Mouse (Mus musculus) adrenal gland, adult (tissue): Measurements from ENCODE around the gene Spred2.
A peak's percentile ranks its signal among the peaks of the same experiment; 100 is the strongest.

Experiments used
- DNase-seq, 2 experiments: peaks; one replicate each; pipeline ENCODE4 v3.0.0; 2022 to 2023; ENCODE audit warnings: low spot score in 1 of 2; ENCODE audit not compliant: inconsistent age in 2 of 2

Spred2 gene

DNA sequence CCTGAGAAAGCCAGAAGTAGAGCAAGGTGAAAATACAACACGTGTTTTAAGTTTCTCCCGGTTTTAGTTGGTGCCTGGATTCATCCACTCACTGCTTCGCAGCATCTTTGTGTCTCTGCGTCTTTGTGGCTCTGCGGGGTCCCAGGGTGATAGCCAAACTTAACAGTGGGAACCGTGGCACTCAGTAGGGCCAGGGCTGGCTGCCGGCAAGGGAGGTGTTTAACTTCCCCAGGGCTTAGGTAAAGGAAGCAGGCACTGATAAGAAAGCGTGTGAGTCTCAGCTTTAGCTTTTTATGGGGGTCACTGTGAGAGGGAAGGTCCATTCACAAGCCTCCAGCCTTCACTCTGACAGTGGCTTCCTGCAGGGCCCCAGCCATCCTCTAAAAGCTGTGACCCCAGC lies 28.8 kb downstream of the Spred2 start:
- DNase-seq: no peak

DNA sequence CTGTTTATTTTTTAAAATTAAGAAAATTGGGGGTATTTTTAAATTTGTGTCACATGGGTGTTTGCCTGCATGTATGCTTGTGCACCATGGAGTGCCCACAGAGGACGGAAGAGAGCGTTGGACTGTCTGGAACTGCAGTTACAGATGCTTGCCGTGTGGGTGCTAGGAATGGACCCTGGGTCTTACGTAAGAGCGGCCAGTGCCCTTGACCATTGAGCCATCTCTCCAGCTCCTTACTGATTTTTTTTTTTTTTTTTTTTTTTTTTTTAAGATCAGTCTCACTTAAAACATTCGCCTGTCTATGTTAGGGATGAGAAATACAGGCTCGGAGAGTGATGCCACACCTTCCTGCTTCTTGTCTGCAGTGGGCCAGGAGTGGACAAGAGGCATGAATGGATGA lies 29.7 kb downstream of the Spred2 start:
- peak in 1 of 2 experiments; percentile 68 for DNase-seq

DNA sequence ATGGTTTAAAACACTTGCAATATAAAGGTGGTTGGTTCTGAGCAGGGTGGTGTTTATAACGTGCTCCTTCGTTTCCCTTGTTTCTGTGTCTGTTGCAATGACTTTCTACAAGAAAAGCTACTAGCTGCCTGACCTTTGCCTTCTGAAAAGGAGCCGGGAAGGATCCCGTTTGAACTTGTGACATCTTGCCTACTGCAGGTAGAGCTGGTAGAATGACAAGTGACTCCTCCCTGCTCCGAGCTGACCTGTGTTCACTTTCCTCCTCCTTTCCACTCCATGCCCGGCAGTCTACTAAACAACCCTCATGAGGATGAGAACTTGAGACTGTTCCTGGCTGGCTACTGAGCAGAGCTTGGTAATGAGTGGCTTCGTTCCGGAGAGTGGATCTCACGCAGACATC lies 30.9 kb downstream of the Spred2 start:
- DNase-seq: no peak

DNA sequence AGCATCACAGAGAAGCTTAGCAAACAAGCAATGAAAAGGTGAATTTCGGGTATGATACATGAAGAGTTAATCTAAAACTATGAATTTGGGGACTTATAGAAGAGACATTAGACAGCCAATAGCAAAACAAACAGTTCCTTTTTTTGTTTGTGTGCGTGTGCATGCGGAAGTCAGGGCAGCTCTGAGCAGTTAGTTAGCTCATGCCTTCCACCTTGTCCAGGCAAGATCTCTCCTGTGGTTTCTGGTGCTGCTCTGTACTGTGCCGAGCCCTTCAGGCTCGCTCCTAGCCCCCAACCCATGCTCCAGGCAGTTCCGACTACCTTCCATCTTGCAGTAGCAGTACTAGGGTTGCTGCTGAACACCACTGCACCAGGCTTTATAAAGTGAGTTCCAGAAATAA lies 31.5 kb downstream of the Spred2 start:
- no peak for DNase-seq

DNA sequence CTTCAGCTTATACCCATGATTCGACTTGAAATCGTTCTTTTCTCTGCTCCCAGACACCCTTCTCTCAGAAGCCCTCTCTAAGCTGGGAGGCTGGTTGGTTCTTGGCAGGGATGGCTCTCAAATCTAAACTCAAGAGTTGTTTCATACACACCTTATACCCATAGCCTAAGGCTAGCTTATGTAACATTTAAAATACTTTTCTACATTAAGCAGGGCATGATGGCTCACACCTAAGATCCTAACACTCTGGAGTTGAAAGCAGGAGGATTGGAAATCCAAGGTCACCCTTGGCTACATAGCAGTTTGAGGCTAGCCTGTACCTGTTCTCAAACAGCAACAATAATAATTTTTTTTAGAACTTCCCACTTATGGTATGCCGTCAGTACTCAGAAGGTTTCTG lies 34.8 kb downstream of the Spred2 start:
- DNase-seq: no peak

DNA sequence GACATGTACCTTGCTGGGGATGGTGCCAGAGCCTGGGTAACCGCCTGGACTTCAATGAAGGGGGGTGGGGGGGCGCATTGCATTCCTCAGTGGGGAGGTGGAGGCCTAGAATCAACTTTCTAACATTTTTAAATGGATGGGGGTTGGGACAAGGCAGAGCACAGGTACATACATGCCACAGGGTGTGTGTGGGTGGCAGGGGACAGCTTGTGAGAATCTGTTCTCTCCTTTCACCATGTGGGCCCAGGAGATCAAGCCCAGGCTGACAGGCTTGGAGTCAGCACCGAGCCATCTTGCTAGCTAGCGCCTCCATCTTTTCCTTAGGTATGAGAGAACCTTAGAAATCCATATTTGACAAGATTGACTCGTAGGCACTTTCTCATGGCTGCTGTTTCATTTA lies 35.7 kb downstream of the Spred2 start:
- no peak for DNase-seq

DNA sequence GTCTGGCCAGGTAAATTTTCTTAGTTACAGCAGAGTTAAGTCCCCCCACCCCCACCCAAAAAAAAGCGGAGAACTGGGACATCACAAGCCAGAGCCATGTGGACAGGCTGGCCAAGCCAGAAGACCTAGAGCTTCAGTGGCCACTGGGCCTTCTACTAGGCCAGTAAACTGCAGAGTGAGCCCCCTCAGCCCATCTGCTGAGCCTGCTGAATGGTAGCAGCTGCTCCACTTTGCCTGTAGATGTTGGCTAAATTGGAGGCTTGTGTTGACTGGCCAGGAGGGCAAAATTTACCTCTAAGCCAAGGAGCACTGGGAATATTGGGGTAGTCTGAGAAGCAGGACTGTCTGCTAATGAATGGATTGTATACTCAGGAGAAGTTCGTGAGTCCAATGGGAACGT lies 36.4 kb downstream of the Spred2 start:
- no peak for DNase-seq

DNA sequence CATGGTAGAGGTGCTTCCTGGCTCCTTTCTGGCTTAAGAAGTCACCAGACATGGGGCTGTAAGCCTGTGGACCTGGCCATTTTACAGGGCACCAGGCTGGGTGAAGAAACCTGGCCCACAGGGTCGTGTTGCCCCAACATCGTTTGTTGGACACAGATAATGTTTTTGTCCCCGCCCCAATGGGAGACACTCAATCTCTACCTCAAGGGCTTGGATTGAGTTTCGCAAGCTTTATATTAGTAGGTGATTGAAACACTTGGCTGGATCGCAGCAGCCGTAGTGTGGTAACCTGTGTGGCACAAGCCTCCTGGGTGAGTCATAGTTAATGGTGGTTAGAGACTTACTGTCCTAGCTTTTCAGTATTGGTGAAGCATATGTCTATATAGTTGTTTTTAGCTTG lies 36.9 kb downstream of the Spred2 start:
- peak in 1 of 2 experiments; percentile 77 for DNase-seq

DNA sequence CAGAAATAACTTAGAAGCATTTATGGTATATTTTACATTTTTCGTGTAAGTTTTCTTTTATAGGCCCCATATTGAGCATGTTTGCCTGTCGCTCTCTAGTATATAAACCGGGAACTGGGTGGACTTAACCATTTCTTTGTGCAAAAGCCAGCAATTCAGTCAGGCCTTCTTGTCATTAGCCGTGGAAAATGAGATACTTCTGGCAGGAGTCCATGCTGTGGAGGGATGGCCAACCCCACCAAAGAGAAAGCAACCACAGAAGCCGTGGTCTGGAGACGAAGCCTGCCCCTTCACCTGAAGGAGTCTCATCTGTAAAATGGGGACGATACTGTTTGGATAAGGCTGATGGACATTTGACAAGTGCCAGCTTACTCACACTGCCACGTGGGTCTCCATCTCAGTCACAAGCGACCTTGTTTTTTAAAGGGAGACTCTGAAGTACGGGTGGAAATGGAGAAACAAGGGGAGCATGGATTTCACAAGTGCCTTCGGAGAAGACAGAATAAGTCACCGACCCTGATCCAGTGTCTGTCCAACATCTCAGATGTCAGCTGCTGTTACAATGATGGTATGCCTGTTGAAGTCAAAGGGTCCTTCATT lies 37.7 kb downstream of the Spred2 start:
- peak in 1 of 2 experiments; percentile 84 for DNase-seq

DNA sequence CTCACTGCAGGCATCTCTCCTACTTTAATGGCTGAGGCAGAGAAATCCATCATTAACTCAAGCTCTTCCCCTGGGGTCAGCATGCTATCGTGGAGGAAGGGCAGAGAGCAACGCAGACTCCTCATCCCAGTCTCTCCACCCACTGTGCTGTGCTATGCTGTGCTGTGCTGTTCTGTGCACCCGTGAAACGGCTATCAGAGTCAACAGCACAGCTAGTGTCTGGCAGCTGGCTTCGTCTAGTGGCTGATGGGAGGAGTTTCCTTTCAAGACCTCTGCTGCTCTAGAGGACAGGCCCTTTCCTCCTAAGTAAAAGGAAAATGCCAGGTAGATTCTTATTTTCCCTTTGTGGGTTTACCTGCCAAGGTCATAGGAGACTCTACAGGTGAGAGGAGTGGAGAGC lies 38.6 kb downstream of the Spred2 start:
- DNase-seq: peak in 1 of 2 experiments; percentile 66

DNA sequence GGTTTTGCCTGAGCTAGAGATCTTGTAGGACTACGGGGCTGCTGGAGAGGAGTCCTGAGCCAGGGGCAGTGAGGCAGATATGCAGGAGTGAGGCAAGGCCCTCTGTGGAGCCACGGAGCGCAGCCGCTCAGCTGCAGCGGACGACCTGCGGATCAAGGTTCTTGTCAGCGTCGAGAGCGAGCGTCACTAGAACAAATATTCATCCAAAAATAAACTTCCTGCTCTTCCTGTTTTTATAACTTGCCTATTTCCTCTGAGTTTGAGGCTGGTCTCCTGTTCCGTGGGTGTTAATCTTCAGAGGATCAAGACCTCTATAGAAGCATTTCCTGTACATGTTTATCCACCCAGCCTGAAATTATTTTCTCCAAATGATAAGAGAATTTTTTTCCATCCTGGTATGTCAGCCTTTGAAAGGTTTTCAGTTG lies 39.6 kb downstream of the Spred2 start:
- peak; percentile 59 to 80 for DNase-seq

DNA sequence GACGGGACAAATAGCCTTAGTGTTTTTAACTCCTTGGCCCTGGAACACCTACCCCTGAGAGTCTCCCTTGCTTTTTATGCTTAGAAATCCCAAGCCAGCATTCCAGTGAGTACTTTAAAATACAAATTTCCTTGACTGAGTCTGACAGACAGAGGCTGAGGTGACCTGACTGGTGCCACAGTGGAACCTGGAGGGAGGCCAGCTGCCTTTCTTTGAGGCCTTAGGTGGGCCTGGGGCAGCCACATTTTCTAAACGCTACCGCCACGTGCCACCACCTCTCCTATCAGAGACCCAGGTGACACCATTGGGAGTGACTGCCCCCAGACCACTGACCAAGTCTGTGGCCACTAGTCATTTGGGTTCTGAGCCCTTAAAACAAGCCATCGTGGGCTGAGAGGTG lies 40.2 kb downstream of the Spred2 start:
- no peak for DNase-seq

DNA sequence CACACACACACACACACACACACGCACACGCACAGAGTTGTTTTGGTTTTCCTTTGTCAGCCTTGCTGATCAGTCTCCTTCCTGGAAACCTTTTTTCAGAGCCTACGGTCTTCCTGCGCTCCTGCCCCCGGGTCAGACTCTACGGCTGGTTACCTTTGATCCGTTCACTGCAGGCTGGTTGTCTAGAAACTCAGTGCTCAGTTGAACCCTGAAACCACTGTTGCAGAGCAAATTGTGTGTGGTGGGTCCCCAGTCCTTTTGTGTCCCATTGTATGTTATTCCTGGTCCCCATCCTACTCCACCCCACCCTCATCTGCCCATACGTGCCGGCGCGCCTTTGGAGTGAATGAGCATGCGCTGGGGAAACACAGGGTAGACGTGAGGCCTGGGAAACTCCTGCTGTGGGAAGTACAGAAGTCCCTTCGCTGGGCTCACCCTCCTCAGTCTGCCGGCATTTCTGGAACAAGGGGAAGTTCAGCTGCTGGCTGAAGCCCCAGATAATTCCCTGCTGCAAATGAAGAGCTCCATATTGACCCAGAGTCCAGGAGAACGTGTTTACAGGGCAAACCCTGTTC lies 40.9 kb downstream of the Spred2 start:
- DNase-seq: no peak

DNA sequence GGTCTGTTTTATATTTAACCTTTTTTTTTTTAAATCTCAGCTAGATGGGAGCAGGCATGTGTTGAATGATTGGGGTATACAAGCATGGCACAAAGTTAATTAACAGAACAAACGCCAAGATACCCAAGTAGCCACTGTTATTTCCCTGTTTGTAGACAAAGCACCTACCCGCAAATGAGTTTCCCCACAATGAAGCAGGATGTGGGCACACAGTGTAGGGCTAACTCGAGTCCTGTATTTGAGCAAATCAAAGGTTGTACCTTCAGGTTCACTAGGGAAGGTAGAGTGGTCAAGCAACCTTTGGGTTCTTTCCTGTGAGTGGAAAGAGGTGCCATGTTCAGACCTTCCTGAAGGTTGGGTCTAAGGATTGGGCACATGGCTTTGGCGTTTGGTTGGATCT lies 41.5 kb downstream of the Spred2 start:
- no peak for DNase-seq

DNA sequence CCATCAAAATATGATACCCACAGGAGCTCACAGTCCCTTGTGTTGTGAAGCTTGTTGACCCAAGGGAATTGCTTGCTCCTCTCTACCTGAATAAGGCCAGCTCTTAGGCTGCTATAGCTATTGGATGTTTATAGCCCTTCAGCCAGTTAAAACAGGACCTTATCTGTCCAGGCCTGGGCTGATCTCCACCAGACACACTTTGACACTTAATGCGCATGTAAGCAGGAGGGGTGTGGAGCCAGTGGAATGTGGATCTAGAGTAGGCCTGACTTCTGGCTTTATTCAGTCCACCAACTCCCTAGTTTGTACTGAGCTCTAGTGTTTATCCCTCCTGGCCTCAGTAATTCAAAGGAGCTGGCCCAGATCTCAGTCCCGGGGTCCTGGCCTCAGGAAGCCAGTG lies 42.1 kb downstream of the Spred2 start:
- DNase-seq: no peak

DNA sequence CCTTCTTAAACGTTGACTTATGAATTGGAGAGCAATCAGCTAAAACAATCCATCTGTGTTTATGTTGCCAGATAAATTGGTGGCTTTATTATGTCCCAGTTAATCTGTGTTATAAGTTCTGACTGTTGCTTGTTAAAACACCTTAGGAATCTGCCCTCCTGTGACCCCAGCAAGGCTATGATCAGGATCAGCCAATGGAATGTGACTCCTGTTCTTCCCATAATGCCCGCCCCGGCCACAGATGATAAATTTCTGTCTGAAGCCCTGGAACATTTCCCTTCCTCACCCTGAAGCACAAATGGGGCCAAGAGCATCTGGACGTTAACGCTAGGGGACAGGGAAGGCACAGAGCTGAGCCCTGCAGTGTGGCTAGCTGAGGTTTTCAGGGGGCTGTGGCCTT lies 45.4 kb downstream of the Spred2 start:
- peak; percentile 47 to 71 for DNase-seq

DNA sequence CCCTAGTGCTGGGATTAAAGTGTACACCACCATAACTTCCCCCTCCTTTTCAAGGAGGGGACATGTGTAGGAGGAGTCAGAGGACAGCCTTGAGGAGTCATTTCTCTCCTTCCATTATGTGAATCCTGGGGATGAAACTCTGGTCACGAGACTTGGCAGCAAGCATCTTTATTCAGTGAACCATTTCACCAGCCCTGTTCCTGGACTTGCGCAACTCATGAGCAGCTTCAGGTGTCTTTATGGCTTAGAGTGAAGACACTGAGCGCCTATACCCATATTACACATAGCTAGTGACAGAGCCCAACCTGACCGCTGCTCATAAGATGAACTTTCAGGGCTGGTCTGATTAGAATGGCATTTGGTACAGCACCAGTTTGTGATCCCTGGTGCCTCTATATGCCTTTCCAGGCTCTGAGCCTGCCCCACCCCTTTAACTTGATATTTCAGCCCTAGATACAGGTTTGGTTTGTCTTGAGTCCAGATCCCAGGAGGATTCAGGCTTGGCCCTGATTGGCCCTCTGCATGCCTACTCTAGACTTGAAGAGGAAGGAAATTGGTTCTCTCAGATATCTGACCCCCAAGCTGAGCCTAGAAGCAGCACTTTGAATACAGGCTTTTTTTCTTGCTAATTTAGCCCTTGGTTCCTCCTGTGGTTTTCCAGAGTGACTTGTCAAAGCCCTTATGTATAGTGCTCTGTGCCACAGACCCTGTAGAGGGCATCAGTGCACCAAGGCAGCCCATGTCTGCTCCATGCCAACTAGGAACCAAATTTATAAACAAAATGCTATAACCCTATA lies 48.0 kb downstream of the Spred2 start:
- peak in 1 of 2 experiments; percentile 62 for DNase-seq

DNA sequence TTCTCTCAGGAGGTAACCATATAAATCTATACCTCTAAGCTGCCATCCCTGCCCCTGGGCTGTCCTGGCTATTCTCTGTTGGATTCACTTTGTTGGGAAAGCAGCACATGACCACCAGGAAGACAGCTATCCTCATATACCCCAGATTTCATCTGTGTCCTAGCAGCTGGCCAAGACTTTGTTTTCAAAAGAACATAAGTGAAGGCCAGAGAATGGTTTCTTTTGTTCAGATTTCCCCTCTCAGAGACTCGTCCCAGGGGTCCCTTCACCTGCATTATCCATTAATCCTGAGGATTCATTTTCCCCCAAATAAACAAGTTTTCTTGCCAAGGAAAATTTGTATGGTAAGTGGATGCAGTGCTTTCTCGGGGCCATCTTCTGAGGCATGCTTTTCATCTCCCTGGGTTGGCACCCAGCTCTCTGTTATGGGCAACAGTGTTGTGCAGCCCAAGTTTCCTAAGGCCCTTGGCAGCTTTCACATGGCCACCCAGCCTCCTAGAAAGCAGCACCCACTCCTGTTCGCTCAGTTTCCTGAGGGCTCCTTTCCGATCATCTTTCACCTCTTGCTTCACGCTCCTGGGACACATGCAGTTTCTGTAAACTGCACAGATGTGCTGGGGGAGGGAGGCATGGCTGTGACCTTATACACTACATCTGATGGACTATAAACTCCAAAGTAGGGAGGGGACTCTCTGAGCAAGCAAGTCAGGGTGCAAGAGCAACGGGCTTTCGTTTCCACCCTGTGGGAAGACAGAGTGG lies 49.0 kb downstream of the Spred2 start:
- DNase-seq: no peak

DNA sequence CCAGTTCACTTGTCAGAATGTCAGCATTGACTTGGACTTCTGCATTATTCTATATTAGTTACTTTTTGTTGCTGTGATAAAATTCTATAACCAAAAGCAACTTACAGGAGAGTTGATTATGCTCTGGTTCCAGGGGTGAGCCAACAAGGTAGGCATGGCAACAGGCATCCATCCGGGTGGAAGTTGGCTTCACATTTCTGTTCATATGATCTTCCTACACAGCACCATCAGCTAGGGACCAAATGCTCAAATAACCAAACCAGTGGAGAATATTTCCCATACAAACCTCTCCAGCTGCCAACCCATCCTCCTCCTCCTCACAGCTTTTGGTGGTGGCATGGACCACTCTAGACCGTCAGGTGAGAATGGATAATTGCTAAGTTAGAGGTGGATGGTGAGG lies 51.9 kb downstream of the Spred2 start:
- DNase-seq: no peak

DNA sequence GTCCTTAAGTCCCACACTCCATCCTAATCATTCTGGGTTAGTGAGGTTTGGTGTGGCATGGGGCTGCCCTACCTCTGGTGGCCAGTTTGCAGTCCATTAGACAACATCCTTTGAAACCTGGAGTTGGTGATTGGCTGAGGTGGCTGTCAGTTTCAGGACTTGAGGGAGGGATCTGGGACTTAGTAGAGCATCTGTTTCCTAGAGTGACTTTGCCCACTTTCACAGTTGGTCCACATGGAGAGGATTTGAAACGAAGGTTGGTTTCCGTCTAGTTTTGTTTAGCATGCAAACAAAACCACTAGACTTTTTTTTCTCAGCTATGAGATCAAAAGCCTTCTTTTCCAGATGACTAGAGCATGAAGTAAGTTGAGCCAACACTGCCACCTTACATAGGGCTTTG lies 53.5 kb downstream of the Spred2 start:
- no peak for DNase-seq

DNA sequence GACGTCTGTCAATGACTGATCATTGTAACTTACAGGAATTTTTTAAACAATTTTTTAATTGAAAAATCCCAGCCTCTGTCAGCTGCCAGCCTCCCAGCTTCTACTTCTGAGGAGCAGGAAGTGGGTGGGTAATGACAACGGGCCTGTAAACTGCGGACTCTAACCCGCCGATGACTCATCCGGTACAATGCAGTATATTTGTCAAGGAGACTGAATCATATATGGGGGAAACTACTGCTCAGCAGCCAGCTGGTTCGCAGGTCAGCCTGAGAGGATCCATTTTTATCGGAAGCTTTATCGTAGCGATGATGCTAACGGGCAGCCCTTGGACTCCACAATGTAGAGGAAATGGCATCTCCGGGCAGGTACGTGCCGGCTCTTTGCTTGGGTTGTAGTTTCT lies 55.2 kb downstream of the Spred2 start:
- DNase-seq: peak; percentile 74 to 86

DNA sequence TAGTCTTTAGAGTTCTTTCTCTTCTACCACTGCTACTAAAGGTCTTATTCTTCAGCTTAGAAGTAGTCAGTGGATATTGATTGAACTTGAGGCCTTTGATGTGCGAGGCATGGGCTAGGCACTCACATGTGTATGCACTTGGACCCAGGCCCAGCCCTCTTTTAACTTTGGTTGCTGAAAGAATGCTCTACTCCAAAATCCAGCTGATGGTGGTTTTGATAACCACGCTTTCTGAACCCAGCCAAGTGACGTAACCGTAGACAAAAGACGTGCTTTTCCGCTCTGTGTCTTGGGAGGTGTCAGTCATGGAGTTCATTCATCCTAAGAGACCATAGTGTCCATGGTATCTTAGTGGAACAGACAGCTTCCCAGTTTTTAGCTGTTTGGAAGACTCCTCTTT lies 57.9 kb downstream of the Spred2 start:
- no peak for DNase-seq
